Mouse (Mus musculus) central nervous system, embryonic 11.5 days (tissue): Measurements from ENCODE around the gene Acox3. TPM values are rescaled to one million over a fixed set of nuclear protein-coding genes. Genes with fewer than 3 reads are reported as not detected.

Source experiments
- polyA plus RNA-seq: library from polyadenylated mRNA; depleted of rRNA; stranded (reverse); fragments of >200 nt; gene quantifications from 2 replicates; pipeline ENCODE4 v1.2.3, GENCODE M21; 2012; rRNA removed

Acox3 gene
- 21.6 and 24.3 TPM in 2 replicates for polyA plus RNA-seq

GRCm38 (mm10) chr5:35582445-35583220 is at the start of gene Acox3:
Acox3 (plus strand) TSS chr5:35583040.

GRCm38 (mm10) chr5:35574653-35575599 is 7.9 kb upstream of the Acox3 start, which contains the start of gene Trmt44:
Trmt44 (minus strand) TSS chr5:35575070.

Other genes with a start within 250 kb of the Acox3 start
- 3.5 and 6.5 TPM in 2 replicates for gene Hmx1, start 193.9 kb upstream of the Acox3 start, polyA plus RNA-seq
- 4.5 and 4.8 TPM in 2 replicates for gene Cpz, start 57.3 kb upstream of the Acox3 start, polyA plus RNA-seq
- 7.7 and 9.6 TPM in 2 replicates for gene Trmt44, start 8.0 kb upstream of the Acox3 start, polyA plus RNA-seq
- 3.6 and 4.1 TPM in 2 replicates for gene Htra3, start 96.7 kb downstream of the Acox3 start, polyA plus RNA-seq
- 2.0 and 2.1 TPM in 2 replicates for gene Sh3tc1, start 156.9 kb downstream of the Acox3 start, polyA plus RNA-seq
- 0.58 and 0.98 TPM in 2 replicates for gene Ablim2, start 174.8 kb downstream of the Acox3 start, polyA plus RNA-seq